Mouse (Mus musculus) MEL (cell line): Measurements from ENCODE around the gene Sash1. TPM values are rescaled to one million over a fixed set of nuclear protein-coding genes. Genes with fewer than 3 reads are reported as not detected.

ENCODE experiments used
- DNase-seq: peaks from one replicate; pipeline ENCODE4 v3.0.0; 2011; ENCODE audit warnings: low read depth, low spot score
- H3K27ac ChIP-seq: 2 replicates; pipeline ENCODE4 v1.5.1; 2012; ENCODE audit warnings: low read depth, mild to moderate bottlenecking, control low read depth, low read length, moderate library complexity; ENCODE audit not compliant: control insufficient read depth
- H3K27me3 ChIP-seq, 2 experiments: fragments of 150-350 bp in 1 of 2; sonication (generic) in 1 of 2; 2 replicates each; pipeline ENCODE4 v1.6.1; 2012; ENCODE audit warnings: low read length in 2 of 2, mild to moderate bottlenecking in 2 of 2, improper control_type of control experiment in 1 of 2, moderate library complexity in 1 of 2; ENCODE audit not compliant: insufficient read depth in 2 of 2, control insufficient read depth in 1 of 2
- H3K36me3 ChIP-seq, 2 experiments: 2 replicates each; pipeline ENCODE4 v1.6.1; 2012 to 2014; ENCODE audit warnings: low read length in 2 of 2, improper control_type of control experiment in 1 of 2, inconsistent platforms in 1 of 2, mild to moderate bottlenecking in 1 of 2; ENCODE audit not compliant: insufficient read depth in 2 of 2, control insufficient read depth in 1 of 2
- H3K4me1 ChIP-seq, 2 experiments: fragments of 150-350 bp in 1 of 2; sonication (generic) in 1 of 2; 2 replicates each; pipeline ENCODE4 v1.6.1; 2012; ENCODE audit warnings: low read length in 2 of 2, improper control_type of control experiment in 1 of 2, mild to moderate bottlenecking in 1 of 2; ENCODE audit not compliant: insufficient read depth in 2 of 2, control insufficient read depth in 1 of 2
- H3K4me3 ChIP-seq, 2 experiments: fragments of 150-350 bp in 1 of 2; sonication (generic) in 1 of 2; 2 replicates each; pipeline ENCODE4 v1.5.1; 2012; ENCODE audit warnings: low read depth in 2 of 2, low read length in 2 of 2, mild to moderate bottlenecking in 2 of 2, moderate library complexity in 2 of 2, control low read depth in 1 of 2, improper control_type of control experiment in 1 of 2; ENCODE audit not compliant: control insufficient read depth in 1 of 2, insufficient read depth in 1 of 2
- H3K79me2 ChIP-seq: 2 replicates; pipeline ENCODE4 v1.6.1; 2012; ENCODE audit warnings: mild to moderate bottlenecking, low read length, moderate library complexity; ENCODE audit not compliant: control insufficient read depth, poor library complexity, insufficient read depth
- H3K9ac ChIP-seq: 2 replicates; pipeline ENCODE4 v1.6.1; 2012; ENCODE audit warnings: low read depth, mild to moderate bottlenecking, control low read depth, low read length, moderate library complexity; ENCODE audit not compliant: control insufficient read depth, poor library complexity, severe bottlenecking
- H3K9me3 ChIP-seq: fragments of 150-350 bp; sonication (generic); replicated peaks from 2 replicates; pipeline ENCODE4 v1.6.1; 2012; ENCODE audit warnings: mild to moderate bottlenecking, low read length, improper control_type of control experiment, moderate library complexity; ENCODE audit not compliant: insufficient read depth
- ETS1 ChIP-seq: IDR thresholded peaks from 2 replicates; pipeline ENCODE4 v1.6.1; 2012; ENCODE audit warnings: low read depth, mild to moderate bottlenecking, inconsistent platforms, low read length, improper control_type of control experiment, moderate library complexity
- GABPA ChIP-seq: IDR thresholded peaks from 2 replicates; pipeline ENCODE4 v1.6.1; 2012; ENCODE audit warnings: low read depth, mild to moderate bottlenecking, inconsistent platforms, low read length, improper control_type of control experiment, moderate library complexity
- GATA1 ChIP-seq: IDR thresholded peaks from 2 replicates; pipeline ENCODE4 v1.6.1; 2011; ENCODE audit warnings: low read depth, low read length, improper control_type of control experiment
- KAT2A ChIP-seq: conservative IDR thresholded peaks from 2 replicates; pipeline ENCODE4 v1.6.1; 2012; ENCODE audit warnings: low read depth, low read length, improper control_type of control experiment, inconsistent platforms
- MAFK ChIP-seq: IDR thresholded peaks from 2 replicates; pipeline ENCODE4 v1.6.1; 2011; ENCODE audit warnings: low read depth, mild to moderate bottlenecking, low read length, improper control_type of control experiment, borderline replicate concordance
- MAX ChIP-seq: IDR thresholded peaks from 2 replicates; pipeline ENCODE4 v1.6.1; 2011; ENCODE audit warnings: low read length, improper control_type of control experiment
- MXI1 ChIP-seq: IDR thresholded peaks from 2 replicates; pipeline ENCODE4 v1.6.1; 2011; ENCODE audit warnings: mild to moderate bottlenecking, low read depth, low read length, improper control_type of control experiment
- NRF1 ChIP-seq: IDR thresholded peaks from 2 replicates; pipeline ENCODE4 v1.6.1; 2014; ENCODE audit warnings: low read depth, mild to moderate bottlenecking, inconsistent platforms, low read length, improper control_type of control experiment, moderate library complexity; ENCODE audit not compliant: poor library complexity, insufficient read depth, severe bottlenecking
- RAD21 ChIP-seq: IDR thresholded peaks from 2 replicates; pipeline ENCODE4 v1.6.1; 2011; ENCODE audit warnings: mild to moderate bottlenecking, low read depth, low read length, improper control_type of control experiment
- RCOR1 ChIP-seq: IDR thresholded peaks from 2 replicates; pipeline ENCODE4 v1.6.1; 2012; ENCODE audit warnings: low read depth, mild to moderate bottlenecking, inconsistent platforms, low read length, improper control_type of control experiment
- SIN3A ChIP-seq: IDR thresholded peaks from 2 replicates; pipeline ENCODE4 v1.6.1; 2012; ENCODE audit warnings: low read length, improper control_type of control experiment, inconsistent platforms
- SMC3 ChIP-seq: IDR thresholded peaks from 2 replicates; pipeline ENCODE4 v1.6.1; 2011; ENCODE audit warnings: low read depth, low read length, improper control_type of control experiment
- TAL1 ChIP-seq: IDR thresholded peaks from 2 replicates; pipeline ENCODE4 v1.6.1; 2012; ENCODE audit warnings: mild to moderate bottlenecking, inconsistent platforms, low read length, moderate library complexity, mixed read lengths
- UBTF ChIP-seq: IDR thresholded peaks from 2 replicates; pipeline ENCODE4 v1.6.1; 2012; ENCODE audit warnings: low read depth, mild to moderate bottlenecking, inconsistent platforms, low read length, improper control_type of control experiment, moderate library complexity, borderline replicate concordance; ENCODE audit not compliant: insufficient read depth
- USF2 ChIP-seq, 2 experiments: IDR thresholded peaks; 2 replicates each; pipeline ENCODE4 v1.6.1; 2011 to 2012; ENCODE audit warnings: improper control_type of control experiment in 2 of 2, low read length in 2 of 2, borderline replicate concordance in 1 of 2, inconsistent platforms in 1 of 2, low read depth in 1 of 2, mild to moderate bottlenecking in 1 of 2; ENCODE audit not compliant: insufficient read depth in 1 of 2
- ZNF384 ChIP-seq: IDR thresholded peaks from 2 replicates; pipeline ENCODE4 v1.6.1; 2012; ENCODE audit warnings: low read depth, mild to moderate bottlenecking, inconsistent platforms, low read length, improper control_type of control experiment
- polyA plus RNA-seq, 2 experiments: library from polyadenylated mRNA; stranded (reverse) in 1 of 2; unstranded in 1 of 2; fragments of >175 nt in 1 of 2; fragments of >200 nt in 1 of 2; gene quantifications; 2 replicates each; pipeline versions ENCODE4 v1.2.1 to v1.2.4; 2012; ENCODE audit warnings: low replicate concordance in 2 of 2, low read depth in 1 of 2; ENCODE audit not compliant: insufficient read length in 2 of 2, insufficient read depth in 1 of 2, missing spikeins in 1 of 2
- total RNA-seq: library from RNA; depleted of rRNA; stranded (reverse); fragments of 300-350 nt; gene quantifications from 2 replicates; pipeline ENCODE4 v1.2.3, GENCODE M21; 2012

Gene Sash1
- total and polyA plus RNA-seq, 3 experiments = not detected

DNA sequence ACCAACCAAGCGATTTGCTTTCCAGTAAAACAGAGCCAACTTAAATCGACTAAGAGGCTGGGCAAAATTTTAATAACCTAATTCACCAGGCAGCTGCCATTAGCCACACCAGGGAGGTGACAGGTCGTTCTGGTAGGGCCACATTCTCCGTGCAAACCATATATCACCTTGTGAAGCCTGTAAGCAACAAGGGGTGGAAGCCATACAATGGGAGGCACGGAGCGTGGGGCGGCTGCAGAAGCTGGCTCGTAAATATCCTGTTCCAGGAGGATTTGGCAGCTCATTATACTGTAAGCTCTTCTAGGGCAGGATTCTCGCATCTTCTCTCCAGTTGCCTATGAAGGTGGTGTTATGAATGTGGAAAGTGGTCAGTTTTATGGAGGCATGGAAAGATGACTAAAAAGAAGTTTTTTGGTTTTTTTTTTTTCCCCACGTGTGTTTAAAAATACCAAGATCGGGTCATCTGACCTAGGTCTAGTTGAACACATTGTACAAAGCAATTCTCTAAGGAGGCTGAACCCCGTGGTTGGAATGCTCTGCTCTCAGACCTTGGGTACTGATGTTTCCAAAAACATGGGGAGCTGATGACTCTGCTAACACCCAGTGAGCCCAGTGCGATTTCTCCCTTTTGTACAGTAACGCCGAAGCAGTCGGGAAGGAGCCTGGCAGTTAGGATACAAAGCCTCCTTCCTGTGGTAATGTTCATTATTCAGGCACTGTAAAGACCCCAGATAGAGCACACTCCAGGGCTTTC is 24.5 kb upstream of the Sash1 start:
- no peak for DNase-seq
- no peaks in the 10 kb centered on the region for H3K4me1 ChIP-seq
- H3K27me3 ChIP-seq = no peaks in the 10 kb centered on the region
- no peaks in the 10 kb centered on the region for H3K79me2 ChIP-seq
- no peak overlapping the region for H3K9ac ChIP-seq
- no peak overlapping the region for H3K4me3 ChIP-seq
- no peak overlapping the region for H3K27ac ChIP-seq
- no peaks in the 10 kb centered on the region for H3K9me3 ChIP-seq
- TF ChIP-seq UBTF (no peak), NRF1 (no peak), RCOR1 (no peak), ETS1 (no peak), MAX (no peak), MAFK (no peak), GABPA (no peak), ZNF384 (no peak), SMC3 (no peak), KAT2A (no peak)
- TF ChIP-seq, all 39 proteins: peak for 0
- no peaks in the 10 kb centered on the region for H3K36me3 ChIP-seq

DNA sequence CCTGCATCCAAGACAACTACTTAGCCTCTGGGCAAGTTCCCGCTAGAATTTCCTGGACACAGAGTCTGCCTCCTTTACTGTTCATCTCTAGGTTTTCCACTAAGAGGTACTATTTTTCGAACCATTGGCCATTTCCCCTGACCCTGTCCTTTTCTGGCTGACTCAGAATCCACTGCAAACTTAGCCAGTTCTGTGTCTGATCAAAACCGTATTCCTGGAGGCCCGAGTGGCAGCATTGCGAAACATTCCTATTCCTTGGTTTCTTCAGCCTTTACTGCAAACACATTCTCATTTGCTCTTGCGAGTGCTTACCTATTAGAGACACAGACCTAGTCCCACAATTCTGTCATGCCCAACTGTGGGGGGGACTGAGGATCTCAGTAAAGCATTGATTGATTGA is 17.2 kb upstream of the Sash1 start:
- Histone ChIP-seq H3K9ac (no peak overlapping the region), H3K79me2 (no peaks in the 10 kb centered on the region), H3K27me3 (no peaks in the 10 kb centered on the region), H3K4me1 (no peaks in the 10 kb centered on the region), H3K36me3 (no peaks in the 10 kb centered on the region), H3K9me3 (no peaks in the 10 kb centered on the region), H3K27ac (no peak overlapping the region), H3K4me3 (no peak overlapping the region)
- no peak for DNase-seq
- TF ChIP-seq TAL1 = no peak
- TF ChIP-seq GATA1 = no peak
- TF ChIP-seq SIN3A = no peak
- TF ChIP-seq MXI1 = no peak
- no peak for TF ChIP-seq USF2 (IDR thresholded peaks at IDR 0.05; ENCODE audit: borderline replicate concordance in 1 of 2, insufficient read depth in 1 of 2, low read depth in 1 of 2, low read length in 2 of 2)
- no peak for TF ChIP-seq GABPA
- no peak for TF ChIP-seq SMC3
- no peak for TF ChIP-seq RAD21
- no peak for TF ChIP-seq ETS1
